Mouse (Mus musculus): ENCODE measurements around the gene Vmn2r1.

The Vmn2r1 gene

DNA sequence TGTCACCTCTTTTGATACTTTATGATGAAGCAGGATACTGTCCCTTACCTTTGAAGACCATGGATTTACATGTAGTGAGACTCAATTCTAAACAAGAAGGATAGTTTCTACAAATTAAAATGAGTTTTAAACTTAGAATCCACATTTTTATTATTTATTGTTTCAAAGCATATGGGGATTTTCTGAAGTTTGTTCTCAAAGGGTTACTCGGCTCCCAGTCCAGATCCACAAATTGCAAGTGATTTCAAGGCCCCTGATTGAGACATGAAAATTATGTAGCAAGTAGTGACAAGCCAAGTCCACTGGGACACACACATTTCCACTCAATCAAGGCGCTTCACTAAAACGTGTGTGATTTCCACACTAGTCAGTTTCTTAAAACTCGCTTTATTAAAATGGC is at the start of gene Vmn2r1:
Vmn2r1 (plus strand) TSS at position 301 of the 400 bp plus-strand sequence.
- DNase-seq (ENCODE audit: low read depth, low spot score) = no peak

DNA sequence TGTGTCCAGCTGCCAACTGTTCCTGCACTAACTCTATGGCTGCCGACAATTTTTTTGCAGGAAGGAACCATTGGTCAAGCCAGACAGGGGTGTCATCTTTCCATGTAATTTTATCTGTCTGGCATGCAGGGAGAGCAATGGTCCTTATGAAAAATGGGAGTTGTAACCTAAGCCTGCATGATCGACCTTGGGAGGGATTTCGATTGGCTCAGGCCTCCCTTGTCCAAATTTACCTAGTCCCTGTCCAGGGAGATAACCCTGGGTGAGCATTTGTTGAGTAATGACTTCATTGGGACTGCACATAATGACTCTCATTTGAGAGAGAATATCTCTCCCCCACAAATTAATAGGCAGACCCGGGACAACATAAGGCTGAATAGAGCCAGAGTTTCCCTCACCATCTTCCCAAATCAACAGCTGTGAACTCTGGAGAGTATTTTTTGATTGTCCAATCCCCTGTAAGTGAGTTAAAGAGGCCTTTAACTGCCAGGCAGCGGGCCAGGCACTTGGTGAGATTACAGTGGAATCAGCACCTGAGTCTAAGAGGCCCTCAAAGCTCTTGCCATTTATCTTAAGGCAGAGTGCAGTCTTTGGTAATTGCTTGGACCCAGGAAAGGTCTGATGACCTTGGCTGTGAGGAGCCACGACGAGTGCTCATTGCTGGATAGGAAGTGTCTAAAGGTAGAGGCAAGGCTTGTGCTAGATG is 43.1 kb upstream of the Vmn2r1 start:
- no peak for DNase-seq (ENCODE audit: low read depth, low spot score)

DNA sequence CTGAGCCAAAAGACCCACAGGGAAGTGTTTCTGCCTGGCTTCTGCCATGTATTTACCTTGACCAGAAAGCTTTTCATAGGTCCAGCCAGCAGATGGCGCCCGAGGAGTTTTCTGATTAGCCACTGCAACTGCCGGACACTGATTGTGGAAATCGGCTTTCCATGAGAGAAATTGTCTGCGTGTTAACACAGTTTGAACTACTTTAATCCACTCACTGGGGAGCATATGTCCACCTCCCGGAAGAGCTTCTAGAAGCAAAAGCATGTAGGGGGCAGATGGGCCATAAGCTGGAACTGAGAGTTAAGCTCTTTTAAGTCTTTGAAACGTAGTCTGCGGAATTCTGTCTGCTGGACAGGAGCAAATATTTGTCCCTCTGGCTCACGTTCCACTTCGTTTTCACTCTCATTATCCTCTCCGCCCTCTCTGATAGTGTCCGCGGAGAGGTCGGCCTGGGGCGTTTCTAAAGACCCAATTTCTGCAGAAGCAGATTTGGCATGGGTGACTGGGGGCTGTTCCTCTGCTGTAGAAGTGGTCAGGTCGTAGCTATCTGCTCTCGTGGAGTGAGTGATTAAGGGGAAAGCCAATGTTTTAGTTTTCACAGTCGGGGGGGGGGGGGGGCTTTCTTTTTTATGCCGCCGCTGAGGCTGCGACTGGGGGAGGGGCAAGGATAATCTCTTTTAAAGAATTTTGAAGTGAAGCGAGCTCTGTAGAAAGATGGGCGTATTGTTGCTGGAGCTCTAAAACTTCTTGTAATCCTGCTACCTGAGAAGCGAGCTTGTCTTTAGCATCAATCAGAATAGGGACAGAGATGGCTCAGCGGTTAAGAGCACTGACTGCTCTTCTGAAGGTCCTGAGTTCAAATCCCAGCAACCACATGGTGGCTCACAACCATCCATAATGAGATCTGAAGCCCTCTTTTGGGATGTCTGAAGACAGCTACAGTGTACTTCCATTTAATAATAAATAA is 41.2 kb upstream of the Vmn2r1 start:
- peak; percentile 89 for DNase-seq (ENCODE audit: low read depth, low spot score)

DNA sequence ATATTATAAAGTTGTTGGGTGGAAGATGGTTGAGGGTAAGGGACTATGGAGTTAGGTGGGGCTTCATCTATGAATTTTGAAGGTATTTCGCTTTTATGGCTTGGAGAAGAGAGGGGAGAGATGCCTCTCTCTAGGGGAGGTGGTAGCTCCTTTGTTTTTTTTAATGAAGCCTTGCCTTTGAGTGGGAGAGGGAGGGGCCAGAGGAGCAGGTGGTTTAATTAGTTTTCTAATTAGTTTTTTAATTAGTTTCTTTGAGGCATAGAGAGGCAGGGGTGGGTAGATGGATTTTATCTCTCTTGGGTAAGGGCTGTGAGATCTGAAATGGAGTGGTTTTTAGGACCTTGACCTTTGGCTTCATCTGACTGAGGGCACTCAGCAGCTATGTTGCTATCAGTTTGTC is 31.4 kb downstream of the Vmn2r1 start:
- peak; percentile 3 for DNase-seq (ENCODE audit: low read depth, low spot score)

DNA sequence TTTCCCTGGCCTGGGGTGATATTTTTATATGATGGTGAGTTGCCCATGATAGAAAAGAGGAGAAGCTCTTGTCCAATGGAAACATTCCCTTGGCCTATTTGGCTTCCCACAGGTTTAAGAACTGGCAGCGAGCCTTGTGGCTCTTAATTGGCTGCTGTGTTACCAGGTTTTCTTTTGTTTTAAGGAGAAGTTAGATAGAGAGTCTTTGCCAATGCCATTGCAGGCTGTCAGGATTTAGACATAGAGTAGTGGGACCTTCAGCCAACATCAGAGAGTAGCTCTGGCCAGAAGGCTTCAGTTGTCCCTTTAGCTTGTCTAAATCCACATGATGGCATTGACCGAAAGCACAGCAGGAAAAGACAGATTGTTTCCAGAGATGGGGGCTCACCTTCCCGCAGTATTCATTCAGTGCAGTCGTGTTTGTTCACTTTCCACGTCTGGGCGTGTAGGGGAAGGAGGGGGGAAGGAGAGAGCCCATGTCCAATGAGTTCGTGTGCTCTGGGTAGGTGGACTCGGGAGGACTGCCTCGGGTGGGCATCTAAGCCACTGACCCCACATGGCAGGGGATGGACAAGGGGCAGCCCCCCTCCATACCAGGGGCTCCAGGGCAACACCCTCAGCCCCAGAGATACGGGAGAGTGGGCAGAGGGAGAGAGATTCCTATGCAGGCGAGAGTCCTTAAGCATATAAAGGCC is 32.2 kb downstream of the Vmn2r1 start:
- DNase-seq (ENCODE audit: low read depth, low spot score) = peak; percentile 48

DNA sequence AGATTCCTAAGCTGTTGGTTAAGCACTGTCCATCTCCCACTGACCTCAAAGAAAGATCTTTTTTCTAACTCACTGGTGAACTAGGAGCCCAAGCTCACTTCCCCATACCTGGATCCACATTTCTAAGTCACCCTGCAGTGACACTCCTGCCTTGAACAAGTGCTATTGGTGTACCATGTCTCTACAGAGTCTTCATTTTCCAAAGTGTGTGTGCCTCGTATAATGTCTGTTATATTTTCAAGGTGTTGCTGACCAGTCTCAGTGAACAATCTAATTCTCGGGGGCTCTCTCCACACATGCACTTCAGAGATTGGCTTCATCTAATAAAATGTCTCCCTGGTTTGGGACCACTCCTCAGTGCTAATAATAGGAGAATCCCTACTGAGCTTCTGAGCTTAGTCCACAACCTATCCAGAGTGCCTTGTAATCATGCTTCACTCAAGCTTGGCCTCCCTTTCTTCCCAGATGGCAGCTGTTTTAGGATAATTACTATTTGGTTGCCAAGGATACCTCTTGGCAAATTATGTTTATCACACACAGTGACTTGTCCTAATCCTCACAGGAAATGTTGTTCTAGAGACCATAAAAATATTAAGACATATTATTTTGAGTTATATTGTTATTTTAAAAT is 60.6 kb downstream of the Vmn2r1 start, which contains the start of gene Vmn2r2:
Vmn2r2 (minus strand) TSS at position 51 of the 631 bp plus-strand sequence.
- peak; percentile 7 for DNase-seq (ENCODE audit: low read depth, low spot score)

All from brain, adult 2 months (tissue).